Mouse (Mus musculus) spleen, postnatal 4 days (tissue): Measurements from ENCODE around the gene Samd4.
"Not testable (repeated sequence)": the region's sequence is repeated elsewhere in the genome, so short reads cannot be mapped to it uniquely, and the experiment has no call there.

Experiments used
- DNase-seq, 2 experiments: peaks; one replicate each; pipeline ENCODE4 v3.0.0; 2022; ENCODE audit warnings: low spot score in 2 of 2

The Samd4 gene

GRCm38 (mm10) chr14:47105755-47106154, 223.1 kb downstream of the Samd4 start:
- DNase-seq = no peak

- no peak for DNase-seq
These were observed 224.8 kb downstream of the Samd4 start for GRCm38 (mm10) chr14:47107461-47107860.

- DNase-seq = not testable (repeated sequence)
These were observed 227.7 kb downstream of the Samd4 start for GRCm38 (mm10) chr14:47110391-47110790.

DNA sequence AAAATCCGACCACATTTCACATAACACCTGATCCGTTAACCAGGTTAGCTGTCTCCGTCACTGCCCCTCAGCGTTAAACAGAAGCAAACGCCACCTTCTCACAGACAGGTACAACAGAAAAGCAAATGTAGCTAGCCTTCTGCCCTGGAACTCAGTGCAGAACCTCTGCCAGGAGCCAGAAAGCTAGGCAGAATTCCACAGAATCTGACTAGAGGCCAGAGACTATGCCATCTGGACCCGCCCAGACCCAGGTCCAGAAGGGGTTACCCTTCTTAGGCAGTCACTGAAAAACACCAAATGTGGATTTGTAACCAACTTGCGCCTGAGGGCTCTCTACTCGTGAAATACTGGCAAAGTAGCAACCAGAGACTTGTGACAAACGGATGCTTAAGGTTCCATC, 228.7 kb downstream of the Samd4 start:
- DNase-seq = no peak

DNA sequence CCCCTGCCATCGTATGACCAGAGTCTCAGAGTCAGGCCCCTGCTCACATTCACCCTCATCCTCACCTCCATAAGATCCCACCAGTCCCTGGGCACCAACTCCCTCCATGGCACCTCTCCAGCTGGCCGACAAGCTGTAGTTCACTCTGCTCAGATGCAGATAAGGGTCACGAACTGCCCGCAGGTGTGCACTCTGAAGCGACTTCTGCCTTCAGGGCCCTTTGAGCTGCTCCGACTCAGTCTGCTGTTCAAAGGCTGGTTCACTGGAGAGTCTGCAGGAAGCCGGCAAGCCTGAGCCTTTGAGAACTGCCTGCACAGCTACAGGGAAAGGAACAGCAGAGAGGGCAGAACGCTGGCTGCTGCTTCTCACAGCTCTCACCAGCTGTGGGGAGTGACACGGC, 232.5 kb downstream of the Samd4 start:
- peak in 1 of 2 experiments; percentile 65 for DNase-seq

- DNase-seq = peak; percentile 64 to 71
These were observed 233.6 kb downstream of the Samd4 start for GRCm38 (mm10) chr14:47116062-47116762.

GRCm38 (mm10) chr14:47117522-47117921, 234.9 kb downstream of the Samd4 start:
- DNase-seq = peak in 1 of 2 experiments; percentile 62

- no peak for DNase-seq
These were observed 245.3 kb downstream of the Samd4 start for GRCm38 (mm10) chr14:47127987-47128386.

DNA sequence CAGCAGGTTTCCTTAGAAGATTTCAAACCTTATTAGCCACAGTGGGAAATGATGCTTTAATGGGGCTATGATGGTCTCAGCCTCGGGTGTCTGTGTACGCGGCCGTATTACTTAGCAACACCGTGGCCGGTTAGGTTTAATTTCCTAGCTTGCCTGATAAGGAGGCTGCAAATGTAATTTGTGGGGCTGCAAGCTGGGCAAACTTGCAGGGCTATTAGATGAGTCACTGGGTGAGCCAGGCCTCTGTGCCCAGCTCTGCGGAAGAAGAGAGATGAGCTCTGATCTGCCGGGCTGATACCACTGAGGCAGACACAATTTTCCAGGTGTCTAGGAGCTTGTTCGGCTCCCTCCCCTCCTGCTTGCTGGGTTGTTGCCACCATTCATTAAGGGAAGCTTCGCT, 251.3 kb downstream of the Samd4 start:
- no peak for DNase-seq

DNA sequence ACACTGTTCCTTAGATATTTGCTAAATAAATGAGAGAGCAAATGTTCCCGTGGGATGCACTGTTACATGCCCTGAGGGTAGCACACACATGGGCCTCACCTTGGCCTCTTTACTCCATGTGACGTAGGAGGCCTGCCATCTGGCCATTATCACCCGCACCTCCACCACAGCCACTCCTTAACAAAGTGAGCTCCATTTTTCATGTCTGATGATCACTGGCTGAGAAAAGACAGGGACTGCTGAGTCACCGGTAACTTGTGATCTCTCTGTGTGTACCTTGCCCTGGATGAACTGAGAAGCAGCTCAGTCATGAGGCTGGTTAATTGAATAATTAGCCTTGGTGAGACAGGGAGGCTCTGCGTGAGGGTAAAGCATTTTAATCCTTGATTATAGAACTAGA, 254.0 kb downstream of the Samd4 start:
- DNase-seq = no peak

- DNase-seq = no peak
These were observed 256.2 kb downstream of the Samd4 start for GRCm38 (mm10) chr14:47138853-47139252.

DNA sequence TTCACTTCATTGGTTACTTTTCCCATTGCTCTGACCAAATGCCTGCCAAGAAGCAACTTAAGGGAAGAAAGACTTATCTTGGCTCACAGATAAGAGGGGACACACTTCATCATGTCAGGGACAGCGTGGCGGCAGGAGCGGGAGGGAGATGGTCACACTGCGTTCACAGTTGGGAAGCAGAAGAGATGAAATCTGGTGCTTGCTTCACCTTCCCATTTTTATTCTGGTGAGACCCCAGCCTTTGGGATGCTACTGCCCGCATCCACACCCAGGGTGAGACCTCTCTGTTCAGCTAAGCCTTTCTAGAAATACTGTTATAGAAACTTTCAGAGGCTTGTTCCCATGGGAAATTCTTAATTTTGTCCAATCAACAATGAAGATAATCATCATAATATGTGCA, 261.7 kb downstream of the Samd4 start:
- no peak for DNase-seq

GRCm38 (mm10) chr14:47151306-47151705, 268.7 kb downstream of the Samd4 start:
- no peak for DNase-seq

GRCm38 (mm10) chr14:47154303-47154702, 271.6 kb downstream of the Samd4 start:
- DNase-seq = no peak
